Mouse (Mus musculus): ENCODE results near the gene Exosc5.

The Exosc5 gene

DNA sequence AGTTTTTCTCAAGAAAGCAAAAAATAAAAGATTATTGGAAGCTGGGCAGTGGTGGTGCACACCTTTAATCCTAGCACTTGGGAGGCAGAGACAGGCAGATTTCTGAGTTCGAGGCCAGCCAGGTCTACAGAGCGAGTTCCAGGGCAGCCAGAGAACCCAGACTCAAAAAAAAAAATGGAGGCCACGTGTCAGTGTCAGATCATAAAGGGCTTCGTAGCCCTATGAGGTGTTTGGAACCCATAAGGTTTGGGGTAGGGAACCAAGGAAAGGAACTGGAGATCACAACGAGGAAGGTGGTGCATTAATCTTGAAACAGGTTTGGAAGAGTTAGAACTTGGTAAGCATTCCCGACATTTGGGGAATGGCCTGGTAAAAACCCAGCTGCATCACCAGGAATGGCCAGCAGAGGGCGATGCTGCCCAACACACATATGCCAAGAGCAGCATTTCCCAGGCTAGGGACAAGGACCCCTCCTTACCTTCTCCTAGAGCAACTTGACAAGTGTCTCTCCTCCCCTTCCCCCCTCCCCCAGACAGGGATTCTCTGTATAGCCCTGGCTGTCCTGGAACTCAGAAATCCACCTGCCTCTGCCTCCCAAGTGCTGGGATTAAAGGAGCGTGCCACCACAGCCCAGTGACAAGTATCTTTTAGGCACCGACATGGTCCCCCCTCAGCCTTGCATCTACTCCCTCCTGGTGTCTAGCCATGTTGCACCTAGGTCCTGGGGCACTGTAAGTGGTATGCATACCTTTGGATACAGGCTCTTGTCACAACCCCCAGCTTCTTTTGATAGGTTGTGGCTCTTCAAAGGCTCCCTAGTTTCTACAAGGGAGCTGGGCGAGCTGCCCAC is 61.0 kb downstream of the Exosc5 start:
- no peak for TF ChIP-seq GATA4 (IDR thresholded peaks at IDR 0.05; ENCODE audit: insufficient replicate concordance, low read length)

DNA sequence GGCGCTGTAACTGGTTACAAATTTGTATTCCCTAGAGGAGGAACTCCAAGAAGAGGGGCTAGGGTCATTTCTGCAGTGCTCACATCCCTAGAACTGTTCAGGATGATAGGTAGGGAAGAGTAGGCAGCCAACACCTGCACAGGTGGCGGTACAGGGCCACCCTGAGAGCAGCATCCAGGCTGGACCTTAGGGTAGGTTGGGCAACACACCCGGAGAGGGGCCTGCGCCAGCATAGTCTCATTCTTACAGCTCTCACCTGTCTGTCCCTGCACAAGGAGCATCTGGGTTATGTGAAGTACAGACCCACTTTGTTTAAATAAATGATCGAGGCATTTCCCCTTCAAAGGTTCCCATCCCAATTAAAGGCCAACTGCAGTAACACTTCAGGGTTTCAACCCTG is 61.8 kb downstream of the Exosc5 start:
- TF ChIP-seq GATA4 (IDR thresholded peaks at IDR 0.05; ENCODE audit: insufficient replicate concordance, low read length) = no peak

All from liver, adult (tissue).